Mouse (Mus musculus): ENCODE measurements around the gene Gm45213. TPM values are rescaled to one million over a fixed set of nuclear protein-coding genes. Genes with fewer than 3 reads are reported as not detected.
"Not testable (repeated sequence)": the region's sequence is repeated elsewhere in the genome, so short reads cannot be mapped to it uniquely, and the experiment has no call there.

The Gm45213 gene
- total RNA-seq, 1 experiment from 2014 or later = not detected

DNA sequence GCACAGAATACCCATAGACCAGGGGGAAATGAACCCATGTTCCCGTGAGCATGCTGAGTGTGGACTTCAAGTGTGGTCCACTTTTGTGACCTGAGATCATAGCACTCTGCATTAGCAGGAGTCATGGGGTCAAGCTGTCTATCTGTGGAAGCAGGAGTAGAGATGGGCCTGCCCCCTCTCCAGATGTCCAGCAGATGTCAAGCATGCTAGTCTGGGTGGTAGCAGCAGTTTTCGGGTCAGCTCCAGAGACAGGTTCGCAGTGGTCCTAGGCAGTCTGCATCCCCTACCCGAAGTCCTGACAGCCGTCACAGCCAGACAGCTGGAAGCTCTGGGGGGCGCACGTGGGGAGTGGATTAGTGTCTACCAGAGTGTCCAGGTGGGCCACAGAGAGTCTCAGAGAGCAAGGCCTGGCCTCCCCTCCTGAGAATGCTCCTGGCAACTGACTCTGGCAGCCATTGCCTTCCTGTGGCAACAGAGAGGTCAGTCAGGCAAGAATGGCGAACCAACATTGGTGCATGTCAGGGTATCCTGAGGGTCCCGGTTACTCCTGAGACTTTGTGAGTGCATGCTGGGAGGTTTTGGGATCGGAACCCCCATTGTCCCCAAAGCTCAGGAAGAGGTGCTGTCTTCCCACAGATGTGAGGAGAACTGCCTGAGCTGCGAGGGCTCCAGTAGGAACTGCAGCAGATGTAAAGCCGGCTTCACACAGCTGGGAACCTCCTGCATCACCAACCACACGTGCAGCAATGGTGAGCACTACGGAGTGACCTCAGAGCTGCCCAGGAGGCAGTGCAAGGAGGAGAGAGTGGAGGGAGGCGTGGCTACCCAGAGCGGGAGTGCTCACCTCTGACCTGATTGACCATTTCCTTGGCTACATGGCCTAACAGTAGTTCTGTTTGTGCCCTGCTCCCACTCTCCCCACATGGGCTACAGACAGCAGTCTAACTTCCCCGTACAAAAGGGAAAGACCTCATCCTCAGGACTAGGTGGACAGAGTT lies 3.8 kb downstream of the Gm45213 start:
- ATAC-seq (replicated peaks in 1 of 2; ENCODE audit: insufficient read depth in 1 of 2, low FRiP score in 2 of 2, low TSS enrichment in 1 of 2, low read depth in 1 of 2, poor library complexity in 2 of 2, severe bottlenecking in 2 of 2) = no peak

DNA sequence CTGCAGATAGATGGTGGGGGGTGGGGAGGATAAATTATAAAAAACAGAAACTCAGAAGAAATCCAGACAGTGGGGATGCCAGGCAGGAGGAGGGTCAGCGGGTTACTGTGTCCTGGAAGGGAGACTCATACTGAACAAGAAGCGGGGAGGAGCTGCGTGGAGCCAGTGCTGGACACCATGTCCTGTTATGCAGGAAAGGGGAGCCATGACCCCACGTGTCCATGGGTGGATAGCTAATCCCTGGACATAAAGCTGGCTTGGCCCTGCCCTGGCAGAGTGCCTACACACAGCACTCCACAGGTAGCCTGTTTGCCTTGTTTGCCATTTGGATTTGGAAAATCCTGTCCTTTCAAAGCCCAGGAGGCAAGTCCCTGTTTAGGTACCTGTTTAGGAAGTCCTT lies 4.6 kb downstream of the Gm45213 start:
- no peak for ATAC-seq (replicated peaks in 1 of 2; ENCODE audit: insufficient read depth in 1 of 2, low FRiP score in 2 of 2, low TSS enrichment in 1 of 2, low read depth in 1 of 2, poor library complexity in 2 of 2, severe bottlenecking in 2 of 2)

DNA sequence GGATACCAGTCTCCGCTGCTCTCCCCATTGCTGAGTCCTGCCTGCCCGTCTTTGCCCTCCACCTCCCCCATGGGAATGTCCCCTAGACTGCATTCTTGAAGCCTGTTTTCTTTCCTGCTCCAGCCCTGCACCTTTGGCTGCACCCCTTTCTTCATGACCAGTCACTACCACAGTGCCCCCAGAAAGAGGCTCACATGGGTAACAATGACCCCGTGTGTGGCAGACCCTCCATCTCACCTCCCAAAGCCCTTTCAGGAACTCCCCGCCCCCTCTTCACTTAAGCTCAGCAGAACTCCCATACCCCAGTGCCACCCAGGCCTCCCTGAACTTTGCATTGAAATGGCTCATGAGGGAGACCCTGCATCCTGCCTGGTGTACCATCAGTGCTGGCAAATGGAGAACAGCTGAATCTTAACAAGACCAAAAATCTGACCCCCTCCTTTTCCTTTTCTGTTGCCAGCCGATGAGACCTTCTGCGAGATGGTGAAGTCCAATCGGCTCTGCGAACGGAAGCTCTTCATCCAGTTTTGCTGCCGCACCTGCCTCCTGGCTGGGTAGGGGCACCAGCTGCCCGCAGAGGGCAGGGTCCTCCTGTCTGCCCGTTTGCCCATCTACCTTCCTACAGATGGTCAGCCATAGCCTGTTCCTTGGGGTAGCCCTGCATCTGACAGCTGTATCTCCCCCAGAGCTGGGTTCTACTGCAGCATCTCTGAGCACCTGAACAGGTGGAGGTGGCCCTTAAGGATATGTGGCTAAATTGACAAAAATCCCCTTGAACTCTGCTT lies 5.2 kb downstream of the Gm45213 start:
- no peak for ATAC-seq (replicated peaks in 1 of 2; ENCODE audit: insufficient read depth in 1 of 2, low FRiP score in 2 of 2, low TSS enrichment in 1 of 2, low read depth in 1 of 2, poor library complexity in 2 of 2, severe bottlenecking in 2 of 2)

DNA sequence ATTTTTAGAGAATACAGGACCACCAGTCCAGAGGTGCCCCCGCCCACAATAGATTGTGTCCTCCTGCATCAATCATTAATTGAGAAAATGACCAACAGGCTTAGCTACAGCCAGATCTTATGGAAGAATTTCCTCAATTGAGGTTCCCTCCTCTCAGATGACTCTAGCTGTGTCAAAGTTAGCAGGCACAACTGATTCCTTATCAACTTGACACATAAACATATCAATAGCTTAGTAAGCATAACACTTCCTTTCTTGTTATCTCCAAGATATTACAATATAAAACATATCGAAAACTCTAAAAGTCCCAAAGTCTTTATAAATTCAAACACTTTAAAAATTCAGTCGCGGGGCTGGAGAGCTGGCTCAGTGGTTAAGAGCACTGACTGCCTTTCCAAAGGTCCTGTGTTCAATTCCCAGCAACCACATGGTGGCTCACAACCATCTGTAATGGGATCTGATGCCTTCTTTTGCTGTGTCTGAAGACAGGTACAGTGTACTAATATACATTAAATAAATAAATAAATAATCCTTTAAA lies 10.6 kb downstream of the Gm45213 start:
- no peak for ATAC-seq (replicated peaks in 1 of 2; ENCODE audit: insufficient read depth in 1 of 2, low FRiP score in 2 of 2, low TSS enrichment in 1 of 2, low read depth in 1 of 2, poor library complexity in 2 of 2, severe bottlenecking in 2 of 2)

DNA sequence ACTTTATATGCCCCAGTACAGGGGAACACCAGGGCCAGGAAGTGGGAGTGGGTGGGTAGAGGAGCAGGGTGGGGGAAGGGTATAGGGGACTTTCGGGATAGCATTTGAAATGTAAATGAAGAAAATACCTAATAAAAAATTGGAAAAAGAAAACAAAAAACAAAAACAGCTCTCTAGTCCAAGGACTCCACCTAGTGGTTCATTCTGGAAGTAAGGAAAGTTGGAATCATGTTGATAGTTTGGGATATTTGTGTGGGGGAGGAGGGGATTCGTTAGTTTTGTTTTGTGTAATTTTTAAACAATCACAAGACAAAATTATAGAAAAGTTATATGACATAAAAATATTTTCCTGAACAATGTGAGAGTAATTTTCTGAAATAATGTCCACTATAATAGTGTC lies 12.0 kb downstream of the Gm45213 start:
- not testable (repeated sequence) for ATAC-seq (replicated peaks in 1 of 2; ENCODE audit: insufficient read depth in 1 of 2, low FRiP score in 2 of 2, low TSS enrichment in 1 of 2, low read depth in 1 of 2, poor library complexity in 2 of 2, severe bottlenecking in 2 of 2)

DNA sequence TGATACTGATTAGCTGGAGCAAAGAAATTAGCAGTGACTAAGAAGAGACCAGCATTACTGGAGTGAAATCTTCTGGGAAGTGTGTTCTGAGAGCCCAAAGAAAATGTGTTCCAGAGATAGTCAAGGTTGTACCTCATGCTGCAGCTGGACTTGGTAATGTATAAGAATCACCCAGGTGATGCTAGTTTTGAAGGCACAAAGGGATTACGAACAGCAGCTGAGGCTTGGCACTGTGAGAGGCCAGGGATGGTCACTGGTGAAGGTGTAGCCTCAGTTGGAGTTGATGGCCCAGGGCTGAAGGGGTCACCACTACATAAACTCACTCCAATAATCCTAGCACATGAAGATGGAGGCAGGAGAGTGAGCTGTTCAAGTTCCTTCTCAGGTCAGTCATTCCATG lies 15.3 kb downstream of the Gm45213 start, which contains the start of gene Snrpa1:
Snrpa1 (plus strand) TSS at position 301 of the 400 bp plus-strand sequence.
- no peak for ATAC-seq (replicated peaks in 1 of 2; ENCODE audit: insufficient read depth in 1 of 2, low FRiP score in 2 of 2, low TSS enrichment in 1 of 2, low read depth in 1 of 2, poor library complexity in 2 of 2, severe bottlenecking in 2 of 2)

DNA sequence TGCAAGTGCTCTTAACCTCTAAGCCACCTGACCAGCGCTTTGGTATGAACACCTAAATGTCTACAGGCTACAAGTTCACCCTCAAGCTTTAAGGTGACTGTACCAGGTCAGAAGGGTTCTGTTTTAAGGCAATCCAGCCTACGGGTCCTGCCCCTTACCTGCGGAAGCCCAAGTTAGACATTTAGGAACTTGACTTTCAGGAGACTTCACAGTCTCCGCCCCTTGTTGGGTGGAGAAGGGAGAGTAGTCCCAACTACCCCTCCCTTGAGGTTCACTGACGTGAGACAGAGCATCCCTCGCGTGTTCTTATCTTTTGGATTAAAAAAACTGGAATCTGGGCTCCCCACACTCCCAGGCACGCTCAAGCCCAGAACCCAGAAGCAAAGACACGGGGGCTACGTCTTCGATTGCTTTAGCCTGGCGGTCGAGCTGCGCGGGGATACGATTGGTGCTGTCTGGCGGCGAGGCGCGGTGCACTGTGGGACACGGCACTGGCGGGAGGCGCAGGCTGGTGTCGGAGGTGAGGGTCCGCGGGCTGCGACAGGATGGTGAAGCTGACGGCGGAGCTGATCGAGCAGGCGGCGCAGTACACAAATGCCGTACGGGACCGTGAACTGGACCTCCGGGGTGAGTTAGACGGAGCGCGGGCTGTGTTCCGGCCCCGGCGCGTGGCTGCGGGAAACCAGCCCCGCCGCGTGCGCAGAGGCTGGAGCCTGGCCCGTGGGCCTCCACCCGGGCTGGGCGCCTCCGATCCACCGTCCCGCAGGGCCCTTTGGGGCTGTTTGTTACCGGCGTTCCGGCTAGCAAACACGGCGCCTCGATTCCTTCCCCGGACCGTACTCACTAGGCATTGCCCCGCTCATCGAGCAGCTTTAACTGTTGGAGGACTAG lies 16.9 kb downstream of the Gm45213 start:
- ATAC-seq (replicated peaks in 1 of 2; ENCODE audit: insufficient read depth in 1 of 2, low FRiP score in 2 of 2, low TSS enrichment in 1 of 2, low read depth in 1 of 2, poor library complexity in 2 of 2, severe bottlenecking in 2 of 2) = peak; percentile 96 to 97

DNA sequence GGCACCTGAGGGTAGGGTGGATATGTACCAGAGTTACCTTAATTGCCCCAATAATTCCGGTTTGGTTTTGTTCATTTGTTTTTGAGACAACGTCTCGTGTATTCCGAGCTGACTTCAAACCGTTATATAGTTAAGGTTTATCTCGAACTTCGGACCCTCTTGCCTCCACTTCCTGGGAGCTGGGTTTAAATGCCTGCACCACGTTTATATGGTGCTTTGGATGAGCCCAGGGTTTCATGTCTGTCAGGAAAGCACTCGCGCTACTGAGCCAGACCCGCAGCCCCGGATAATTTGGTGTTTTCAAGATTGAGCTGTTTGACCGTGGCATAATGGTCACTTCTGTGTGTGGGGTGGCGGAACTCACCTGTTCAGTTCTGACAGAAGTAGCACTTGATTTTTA lies 17.7 kb downstream of the Gm45213 start:
- no peak for ATAC-seq (replicated peaks in 1 of 2; ENCODE audit: insufficient read depth in 1 of 2, low FRiP score in 2 of 2, low TSS enrichment in 1 of 2, low read depth in 1 of 2, poor library complexity in 2 of 2, severe bottlenecking in 2 of 2)

DNA sequence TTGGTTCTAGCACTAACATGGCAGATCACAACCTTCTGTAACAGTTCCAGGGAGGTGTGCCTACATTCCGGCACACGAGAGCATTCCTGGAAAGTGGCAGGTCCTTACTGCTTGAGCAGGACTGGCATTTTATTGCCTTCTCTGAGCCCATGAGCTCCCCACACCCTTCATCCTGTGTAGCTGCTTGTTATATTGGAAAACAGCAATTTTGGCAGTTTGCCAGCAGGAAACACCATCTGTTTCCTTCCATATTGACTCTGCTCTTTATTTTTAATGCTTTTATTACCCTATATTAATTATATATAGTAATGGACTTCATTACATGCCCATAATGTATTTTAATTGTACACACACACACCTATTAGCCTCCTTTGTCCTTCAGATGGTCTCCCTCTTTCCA lies 33.0 kb downstream of the Gm45213 start:
- no peak for ATAC-seq (replicated peaks in 1 of 2; ENCODE audit: insufficient read depth in 1 of 2, low FRiP score in 2 of 2, low TSS enrichment in 1 of 2, low read depth in 1 of 2, poor library complexity in 2 of 2, severe bottlenecking in 2 of 2)

DNA sequence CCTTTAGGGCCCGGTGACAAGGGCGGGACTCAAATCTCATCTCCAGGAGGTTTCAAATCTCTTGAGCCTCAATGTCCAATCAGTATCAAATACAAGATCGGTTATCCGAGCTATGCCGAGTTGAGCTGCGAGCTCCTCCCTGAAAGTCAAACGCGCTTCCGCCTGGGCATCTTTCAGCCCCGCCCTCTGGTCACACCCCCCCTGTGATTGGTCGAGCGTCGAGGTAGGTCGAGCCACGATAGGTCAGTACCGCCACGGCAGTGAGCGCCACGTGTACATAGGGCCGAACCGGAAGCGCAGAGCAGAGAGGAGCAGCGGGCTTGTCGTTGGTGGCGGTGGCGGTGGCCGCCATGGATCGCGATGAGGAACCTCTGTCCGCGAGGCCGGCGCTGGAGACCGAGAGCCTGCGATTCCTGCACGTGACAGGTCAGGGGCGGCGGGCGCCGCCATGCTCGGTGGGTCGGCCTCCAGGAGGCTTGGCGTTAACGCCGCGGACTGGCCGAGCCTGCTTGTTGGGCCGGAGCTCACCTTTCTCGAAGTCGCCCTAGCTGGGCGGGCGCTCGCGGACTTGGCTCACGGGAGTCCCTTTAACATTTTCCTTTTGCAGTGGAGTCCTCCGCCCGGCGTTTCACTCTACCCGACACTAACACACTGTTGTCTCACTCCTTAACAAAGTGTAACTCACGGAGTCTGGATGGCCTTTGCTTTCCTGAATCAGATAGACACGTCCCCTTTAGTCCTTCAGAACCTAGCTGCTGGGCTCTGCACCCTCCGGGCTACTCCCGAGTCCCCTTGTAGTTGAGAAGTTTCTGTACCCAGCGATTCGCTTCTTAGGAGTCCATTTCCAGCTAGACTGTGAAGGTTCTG lies 36.2 kb downstream of the Gm45213 start, which contains the start of gene Selenos:
Selenos (plus strand) TSS at position 286 of the 867 bp plus-strand sequence.
- ATAC-seq (replicated peaks in 1 of 2; ENCODE audit: insufficient read depth in 1 of 2, low FRiP score in 2 of 2, low TSS enrichment in 1 of 2, low read depth in 1 of 2, poor library complexity in 2 of 2, severe bottlenecking in 2 of 2) = peak; percentile 98 to 99

DNA sequence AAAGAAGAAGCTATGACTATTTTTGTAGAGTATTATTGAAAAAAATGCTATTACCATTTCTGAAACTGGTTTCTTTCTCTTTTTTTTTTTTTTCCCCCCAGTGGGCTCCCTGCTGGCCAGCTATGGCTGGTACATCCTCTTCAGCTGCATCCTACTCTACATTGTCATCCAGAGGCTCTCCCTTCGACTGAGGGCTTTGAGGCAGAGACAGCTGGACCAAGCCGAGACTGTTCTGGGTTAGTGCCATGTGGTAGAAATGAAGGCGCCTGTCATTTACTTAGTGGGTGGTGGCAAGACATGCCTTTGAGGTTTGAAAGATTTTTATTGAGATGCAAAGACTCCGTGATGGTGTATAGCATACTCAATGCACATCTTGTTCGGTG lies 36.8 kb downstream of the Gm45213 start:
- ATAC-seq (replicated peaks in 1 of 2; ENCODE audit: insufficient read depth in 1 of 2, low FRiP score in 2 of 2, low TSS enrichment in 1 of 2, low read depth in 1 of 2, poor library complexity in 2 of 2, severe bottlenecking in 2 of 2) = no peak

DNA sequence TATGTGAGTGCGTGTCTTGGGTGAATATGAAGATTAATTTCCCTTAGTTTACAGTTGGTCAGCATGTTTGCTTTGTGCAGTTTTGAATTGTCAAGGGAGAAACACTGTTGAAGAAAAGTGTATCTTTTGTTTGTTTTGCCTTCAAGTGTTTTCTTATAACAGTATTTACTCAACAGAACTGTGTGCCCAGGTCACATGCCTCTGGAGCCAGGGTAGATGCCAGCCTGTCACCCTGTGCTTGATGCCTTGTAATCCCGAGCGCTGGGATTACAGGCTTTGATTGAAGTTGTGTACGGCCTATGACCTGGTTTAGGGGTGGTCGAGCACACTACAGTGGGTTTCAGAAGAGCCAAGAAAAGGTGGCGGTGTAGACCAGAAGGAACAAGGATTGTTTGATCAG lies 40.4 kb downstream of the Gm45213 start:
- no peak for ATAC-seq (replicated peaks in 1 of 2; ENCODE audit: insufficient read depth in 1 of 2, low FRiP score in 2 of 2, low TSS enrichment in 1 of 2, low read depth in 1 of 2, poor library complexity in 2 of 2, severe bottlenecking in 2 of 2)

DNA sequence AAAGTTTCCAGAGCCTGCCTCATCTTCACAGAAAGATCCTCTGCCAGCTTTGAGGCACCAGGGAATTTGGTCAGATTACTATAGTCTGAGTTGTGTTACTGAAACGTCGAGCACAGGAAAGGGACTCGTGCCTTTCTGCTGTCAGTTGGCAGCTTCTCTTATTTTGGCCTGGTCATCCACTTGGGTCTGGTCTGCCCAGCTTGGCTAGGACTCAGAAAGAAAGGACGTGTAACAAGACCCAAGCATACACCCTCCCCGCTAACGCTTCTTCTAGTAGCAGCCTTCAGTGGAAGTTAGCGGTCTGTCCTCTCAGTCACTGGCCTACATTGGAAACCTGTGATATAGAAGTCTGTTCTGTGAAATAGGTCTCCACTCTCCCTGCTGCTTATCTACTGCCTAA lies 41.1 kb downstream of the Gm45213 start:
- no peak for ATAC-seq (replicated peaks in 1 of 2; ENCODE audit: insufficient read depth in 1 of 2, low FRiP score in 2 of 2, low TSS enrichment in 1 of 2, low read depth in 1 of 2, poor library complexity in 2 of 2, severe bottlenecking in 2 of 2)

DNA sequence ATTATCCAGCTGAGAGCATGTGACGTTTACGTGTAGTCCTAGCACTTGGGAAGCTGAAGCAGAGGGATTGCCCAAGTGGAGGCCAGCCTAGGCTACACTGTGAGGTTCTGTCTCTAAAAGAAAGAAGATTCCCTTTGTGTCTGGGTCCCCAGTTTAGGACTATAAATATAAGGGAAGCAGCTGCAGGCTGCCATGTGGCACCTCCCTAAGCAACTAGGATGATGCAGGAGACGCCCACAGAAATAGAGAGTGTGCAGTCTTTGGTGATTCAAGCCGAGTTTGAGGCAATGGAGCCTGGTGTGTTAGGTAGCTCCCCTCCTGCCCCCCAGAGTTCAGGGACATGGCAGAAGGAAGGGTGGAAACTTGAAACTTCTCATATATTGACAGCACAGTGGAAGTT lies 44.2 kb downstream of the Gm45213 start:
- no peak for ATAC-seq (replicated peaks in 1 of 2; ENCODE audit: insufficient read depth in 1 of 2, low FRiP score in 2 of 2, low TSS enrichment in 1 of 2, low read depth in 1 of 2, poor library complexity in 2 of 2, severe bottlenecking in 2 of 2)

DNA sequence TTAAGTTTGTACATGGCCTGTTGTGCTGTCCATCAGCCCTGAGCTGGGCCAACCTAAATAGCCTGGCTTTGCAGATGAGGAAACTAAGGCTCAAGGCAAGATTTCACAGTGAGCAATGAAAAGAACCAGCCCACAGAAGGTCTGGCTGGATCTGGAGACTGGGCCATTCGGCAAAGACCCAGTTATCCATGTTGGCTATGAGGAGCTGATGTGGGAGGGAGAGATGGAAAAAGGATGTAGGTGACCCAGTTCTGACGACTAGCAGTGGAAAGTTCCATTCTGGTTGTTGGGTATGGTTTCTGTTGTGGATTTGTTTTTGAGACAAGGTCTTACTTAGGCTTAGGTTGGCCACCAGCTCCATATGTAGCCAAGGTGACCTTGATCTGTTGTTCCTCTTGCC lies 44.7 kb downstream of the Gm45213 start:
- ATAC-seq (replicated peaks in 1 of 2; ENCODE audit: insufficient read depth in 1 of 2, low FRiP score in 2 of 2, low TSS enrichment in 1 of 2, low read depth in 1 of 2, poor library complexity in 2 of 2, severe bottlenecking in 2 of 2) = no peak

DNA sequence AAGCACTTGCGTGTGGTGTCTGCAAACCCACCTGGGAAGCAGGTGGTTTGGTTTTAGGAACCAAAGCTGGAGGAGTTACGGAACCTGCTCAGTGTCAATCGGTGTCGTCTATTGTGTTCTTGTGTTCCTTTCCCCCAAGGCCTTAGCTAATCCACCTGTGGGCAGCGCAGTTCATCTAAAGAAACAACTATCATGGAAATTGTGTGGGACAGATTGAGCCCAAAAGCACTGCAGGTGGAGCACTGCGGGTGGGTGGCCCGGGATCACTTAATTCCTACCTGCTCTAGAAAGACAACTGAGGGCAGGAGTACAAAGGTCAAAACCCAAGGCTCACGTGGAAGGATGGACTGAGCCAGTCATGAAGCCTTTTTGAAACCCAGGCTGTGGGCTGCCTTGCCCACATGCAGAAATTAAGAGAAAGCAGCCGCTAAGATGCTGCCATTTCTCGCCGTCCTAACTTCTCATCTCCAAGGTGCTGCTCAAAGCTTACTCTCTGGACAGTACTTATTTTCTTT lies 47.3 kb downstream of the Gm45213 start:
- ATAC-seq (replicated peaks in 1 of 2; ENCODE audit: insufficient read depth in 1 of 2, low FRiP score in 2 of 2, low TSS enrichment in 1 of 2, low read depth in 1 of 2, poor library complexity in 2 of 2, severe bottlenecking in 2 of 2) = no peak
